Mouse (Mus musculus): ENCODE results near the gene Lmbr1l. TPM values are rescaled to one million over a fixed set of nuclear protein-coding genes. Genes with fewer than 3 reads are reported as not detected.

Gene Lmbr1l
- total and polyA plus RNA-seq, 3 experiments = 7.0 to 17.3 TPM; not detected in 1

DNA sequence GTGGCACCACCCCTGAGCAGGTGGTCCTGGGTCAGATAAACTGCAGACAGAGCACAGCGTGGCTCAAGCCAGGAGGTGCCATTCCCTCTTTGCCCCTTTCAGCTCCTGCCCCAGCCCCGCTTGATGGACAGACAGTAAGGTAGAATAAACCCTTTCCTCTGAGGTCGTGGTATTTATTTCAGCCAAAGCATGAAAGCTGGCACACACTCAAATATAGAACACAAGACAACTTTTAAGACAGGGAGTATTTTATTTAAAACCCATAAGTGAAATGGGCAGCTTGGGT lies 31.5 kb upstream of the Lmbr1l start:
- H3K36me3 ChIP-seq (ENCODE audit: control insufficient read depth in 1 of 2, insufficient read depth in 2 of 2, low read length in 2 of 2) = peaks cover 0 to 9% of the 10 kb centered on the region in 2 experiments; a peak in 2 of 4 replicates
- H3K4me1 ChIP-seq (ENCODE audit: control insufficient read depth in 1 of 2, insufficient read depth in 2 of 2, low read length in 2 of 2) = peaks cover 4 to 8% of the 10 kb centered on the region in 2 experiments
- H3K4me3 ChIP-seq (ENCODE audit: control insufficient read depth in 1 of 2, insufficient read depth in 1 of 2, low read depth in 2 of 2, low read length in 2 of 2) = no peak overlapping the region
- no peaks in the 10 kb centered on the region for H3K9me3 ChIP-seq (replicated peaks; ENCODE audit: insufficient read depth, low read length)
- no peaks in the 10 kb centered on the region; a peak in 2 of 4 replicates for H3K27me3 ChIP-seq (ENCODE audit: control insufficient read depth in 1 of 2, insufficient read depth in 2 of 2, low read length in 2 of 2)
- H3K9ac ChIP-seq (ENCODE audit: control insufficient read depth, low read depth, low read length, poor library complexity, severe bottlenecking) = no peak overlapping the region
- TF ChIP-seq POLR2AphosphoS2 (IDR thresholded peaks at IDR 0.05; ENCODE audit: low read length) = no peak
- TF ChIP-seq RAD21 (IDR thresholded peaks at IDR 0.05; ENCODE audit: low read depth, low read length) = no peak
- no peak for TF ChIP-seq ZKSCAN1 (IDR thresholded peaks at IDR 0.05; ENCODE audit: low read depth, low read length)
- TF ChIP-seq ZNF384 (IDR thresholded peaks at IDR 0.05; ENCODE audit: low read depth, low read length) = no peak
- TF ChIP-seq JUND (IDR thresholded peaks at IDR 0.05; ENCODE audit: low read depth, low read length) = no peak
- no peak for TF ChIP-seq MAX (IDR thresholded peaks at IDR 0.05; ENCODE audit: low read length)
- no peak for TF ChIP-seq GATA1 (IDR thresholded peaks at IDR 0.05; ENCODE audit: low read depth, low read length)
- TF ChIP-seq TAL1 (IDR thresholded peaks at IDR 0.05; ENCODE audit: low read length) = no peak
- no peak for TF ChIP-seq CHD2 (IDR thresholded peaks at IDR 0.05; ENCODE audit: low read length)
- no peak for TF ChIP-seq EP300 (IDR thresholded peaks at IDR 0.05; ENCODE audit: low read depth in 1 of 2, low read length in 2 of 2)
- TF ChIP-seq SIN3A (IDR thresholded peaks at IDR 0.05; ENCODE audit: low read length) = no peak
- TF ChIP-seq USF1 (IDR thresholded peaks at IDR 0.05; ENCODE audit: low read depth, low read length) = no peak
- no peak for TF ChIP-seq CHD1 (IDR thresholded peaks at IDR 0.05; ENCODE audit: low read depth, low read length)
- no peak for TF ChIP-seq ZC3H11A (IDR thresholded peaks at IDR 0.05; ENCODE audit: low read depth, low read length)
- no peak for TF ChIP-seq ZMIZ1 (IDR thresholded peaks at IDR 0.05; ENCODE audit: low read depth, low read length)
- TF ChIP-seq MAFK (IDR thresholded peaks at IDR 0.05; ENCODE audit: borderline replicate concordance, low read depth, low read length) = no peak
- no peak for TF ChIP-seq MXI1 (IDR thresholded peaks at IDR 0.05; ENCODE audit: low read depth, low read length)
- no peak for TF ChIP-seq HCFC1 (IDR thresholded peaks at IDR 0.05; ENCODE audit: low read depth, low read length)
- no peak for TF ChIP-seq POLR2AphosphoS5 (IDR thresholded peaks at IDR 0.05; ENCODE audit: borderline replicate concordance, low read depth, low read length)
- TF ChIP-seq ETS1 (IDR thresholded peaks at IDR 0.05; ENCODE audit: low read depth, low read length) = no peak
- no peaks in the 10 kb centered on the region; the same call in 1 of the 2 replicates for H3K79me2 ChIP-seq (ENCODE audit: control insufficient read depth, insufficient read depth, low read length, poor library complexity)
- no peak for DNase-seq (ENCODE audit: low read depth, low spot score)
- H3K27ac ChIP-seq (ENCODE audit: control insufficient read depth, low read depth, low read length) = no peak overlapping the region

DNA sequence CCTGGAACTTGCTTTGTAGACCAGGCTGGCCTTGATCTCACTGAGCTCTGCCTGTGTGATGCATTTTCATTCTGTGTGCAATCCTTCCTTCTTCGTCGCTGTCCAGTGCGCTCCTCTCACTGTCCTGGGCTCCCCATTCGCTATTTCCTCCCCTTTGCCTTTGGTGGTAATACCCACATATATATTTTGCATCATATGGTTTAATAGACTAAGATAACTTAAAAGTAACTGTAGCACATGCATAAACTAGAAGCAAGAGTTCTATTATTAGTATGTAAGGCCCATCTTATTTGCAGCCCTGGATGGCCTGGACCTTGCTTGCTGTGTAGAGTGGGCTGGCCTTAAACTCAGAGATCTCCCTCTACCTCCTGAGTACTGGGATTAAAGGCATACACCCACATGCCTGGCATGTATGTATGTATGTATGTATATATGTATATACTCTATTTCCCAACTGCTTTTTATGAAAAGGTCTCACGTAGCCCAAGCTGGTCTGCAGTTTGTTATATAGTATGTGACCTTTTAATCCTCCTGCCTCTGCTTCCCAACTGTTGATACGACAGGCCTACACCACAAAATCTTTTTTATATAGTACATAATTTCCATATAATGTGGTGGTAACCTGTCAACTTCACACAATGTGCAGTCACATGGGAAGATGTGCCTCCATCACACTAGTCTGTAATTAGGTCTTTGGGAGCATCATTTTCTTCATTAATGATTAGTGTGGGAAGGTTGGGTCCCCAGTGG lies 31.0 kb upstream of the Lmbr1l start:
- no peak overlapping the region for H3K9ac ChIP-seq (ENCODE audit: control insufficient read depth, low read depth, low read length, poor library complexity, severe bottlenecking)
- H3K27ac ChIP-seq (ENCODE audit: control insufficient read depth, low read depth, low read length) = no peak overlapping the region
- H3K79me2 ChIP-seq (ENCODE audit: control insufficient read depth, insufficient read depth, low read length, poor library complexity) = no peaks in the 10 kb centered on the region; the same call in 1 of the 2 replicates
- no peak overlapping the region for H3K4me3 ChIP-seq (ENCODE audit: control insufficient read depth in 1 of 2, insufficient read depth in 1 of 2, low read depth in 2 of 2, low read length in 2 of 2)
- peaks cover 4 to 8% of the 10 kb centered on the region in 2 experiments for H3K4me1 ChIP-seq (ENCODE audit: control insufficient read depth in 1 of 2, insufficient read depth in 2 of 2, low read length in 2 of 2)
- H3K27me3 ChIP-seq (ENCODE audit: control insufficient read depth in 1 of 2, insufficient read depth in 2 of 2, low read length in 2 of 2) = no peaks in the 10 kb centered on the region; a peak in 1 of 4 replicates
- TF ChIP-seq RCOR1 (IDR thresholded peaks at IDR 0.05; ENCODE audit: low read depth, low read length) = no peak
- no peak for TF ChIP-seq ZMIZ1 (IDR thresholded peaks at IDR 0.05; ENCODE audit: low read depth, low read length)
- TF ChIP-seq CTCF (IDR thresholded peaks at IDR 0.05 in 2 of 3, conservative IDR thresholded peaks at IDR 0.05 in 1 of 3; ENCODE audit: control insufficient read depth in 1 of 3, insufficient read depth in 1 of 3, low read depth in 2 of 3, low read length in 3 of 3, poor library complexity in 1 of 3, severe bottlenecking in 1 of 3) = no peak
- no peak for TF ChIP-seq E2F4 (IDR thresholded peaks at IDR 0.05; ENCODE audit: borderline replicate concordance, low read depth, low read length)
- TF ChIP-seq ZC3H11A (IDR thresholded peaks at IDR 0.05; ENCODE audit: low read depth, low read length) = no peak
- TF ChIP-seq BHLHE40 (IDR thresholded peaks at IDR 0.05; ENCODE audit: borderline replicate concordance, low read depth, low read length) = no peak
- no peak for TF ChIP-seq JUND (IDR thresholded peaks at IDR 0.05; ENCODE audit: low read depth, low read length)
- H3K9me3 ChIP-seq (replicated peaks; ENCODE audit: insufficient read depth, low read length) = no peaks in the 10 kb centered on the region
- peaks cover 0 to 9% of the 10 kb centered on the region in 2 experiments; a peak in 2 of 4 replicates for H3K36me3 ChIP-seq (ENCODE audit: control insufficient read depth in 1 of 2, insufficient read depth in 2 of 2, low read length in 2 of 2)
- DNase-seq (ENCODE audit: low read depth, low spot score) = no peak

All from MEL (cell line).